Mouse (Mus musculus): Measurements from ENCODE around the gene Ccdc102a. TPM values are rescaled to one million over a fixed set of nuclear protein-coding genes. Genes with fewer than 3 reads are reported as not detected.

The Ccdc102a gene
- total RNA-seq, 2 experiments from 2014 or later: 10.8 to 10.9 TPM

DNA sequence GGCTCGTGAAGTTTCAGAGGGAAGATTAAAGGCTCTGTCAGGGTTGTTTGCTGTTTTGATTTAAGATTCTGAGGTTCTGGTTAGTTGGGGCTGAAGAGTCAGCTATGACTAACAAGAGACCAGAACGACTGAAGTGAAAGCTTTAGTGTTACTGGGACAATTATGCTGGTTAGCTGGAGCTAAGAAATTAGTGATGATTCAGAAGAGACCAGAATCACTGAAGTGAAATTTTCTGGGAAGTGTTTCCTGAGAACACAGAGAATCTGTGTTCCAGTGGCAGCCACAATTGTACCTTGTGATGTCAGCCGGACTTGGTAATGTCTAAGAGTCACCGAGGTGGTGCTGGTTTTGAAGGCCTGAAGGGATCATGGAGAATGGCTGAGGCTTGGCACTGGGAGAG, 37.2 kb downstream of the Ccdc102a start:
- intact Hi-C loops (cut with DNase I): no loop called here
- DNase-seq: no peak

DNA sequence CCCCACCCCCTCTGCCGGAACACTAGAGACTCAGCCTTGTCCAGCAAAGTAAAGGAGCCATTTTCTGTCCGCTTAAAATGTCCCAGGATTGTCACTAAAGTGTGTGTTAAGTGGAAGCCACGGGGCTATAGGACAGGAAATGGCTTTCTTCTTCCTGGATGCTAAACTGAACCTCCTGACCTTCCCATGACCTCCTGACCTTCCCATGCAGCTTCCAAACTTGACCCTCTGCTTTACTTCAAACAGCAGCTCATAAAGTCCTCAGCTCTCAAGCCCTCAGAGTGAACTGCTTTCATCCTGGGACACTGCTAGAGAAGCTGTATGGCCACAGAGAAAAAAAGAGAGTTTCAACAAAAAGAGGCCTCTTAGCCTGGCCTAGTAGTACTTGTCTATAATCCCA, 41.1 kb downstream of the Ccdc102a start:
- intact Hi-C loops (cut with DNase I): loop anchor here (5.0 kb wide), 1 partner anchor 125 kb away; no protein-coding TSS in a partner anchor
- DNase-seq: no peak

DNA sequence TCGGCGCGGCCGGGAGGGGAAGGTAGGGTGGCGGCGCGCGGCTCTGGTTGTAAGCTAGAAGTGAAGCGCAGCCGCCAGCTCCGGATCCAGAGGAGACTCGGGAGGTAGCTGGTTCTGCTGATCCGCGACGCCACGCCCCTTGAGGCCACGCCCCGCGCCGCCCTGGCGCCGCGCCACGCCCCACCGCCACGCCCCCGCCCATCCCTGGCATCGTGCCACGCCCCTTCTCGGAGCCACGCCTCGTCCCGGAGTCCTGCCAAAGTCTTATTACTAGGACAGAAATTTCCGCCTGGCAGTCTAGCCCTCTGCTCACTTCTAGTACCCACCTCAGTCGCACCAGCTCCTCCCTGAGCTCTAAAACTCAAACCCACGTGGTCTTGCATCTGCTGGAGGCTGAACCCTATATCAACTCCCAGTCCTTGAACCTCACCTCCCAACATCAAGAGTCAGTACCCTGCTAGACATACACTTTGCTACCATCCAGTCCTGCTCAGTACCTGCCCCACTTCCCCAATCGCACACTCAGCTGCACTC, 41.6 kb downstream of the Ccdc102a start, which contains the start of gene Dok4:
Gene Dok4, minus strand, starts transcription at position 134 of the 534 bp plus-strand sequence.
- intact Hi-C loops (cut with DNase I): loop anchor here (5.0 kb wide), 1 partner anchor 126 kb away; no protein-coding TSS in a partner anchor
- peak; percentile 91 to 94 for DNase-seq

DNA sequence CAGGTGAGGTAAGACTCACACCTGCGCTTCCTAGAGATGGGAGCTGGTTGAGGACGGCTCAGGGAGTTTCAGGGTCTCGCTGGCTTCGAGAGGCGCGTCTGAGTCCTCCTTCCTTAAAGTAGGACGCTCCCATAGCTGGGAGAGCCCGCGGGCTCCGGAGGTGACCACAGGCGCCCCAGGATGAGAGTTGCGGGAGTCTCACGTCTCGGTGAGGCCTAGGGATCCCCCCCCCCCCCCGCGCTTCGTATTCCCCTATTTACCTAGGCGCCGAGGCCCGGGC, 42.1 kb downstream of the Ccdc102a start:
- no peak for DNase-seq

DNA sequence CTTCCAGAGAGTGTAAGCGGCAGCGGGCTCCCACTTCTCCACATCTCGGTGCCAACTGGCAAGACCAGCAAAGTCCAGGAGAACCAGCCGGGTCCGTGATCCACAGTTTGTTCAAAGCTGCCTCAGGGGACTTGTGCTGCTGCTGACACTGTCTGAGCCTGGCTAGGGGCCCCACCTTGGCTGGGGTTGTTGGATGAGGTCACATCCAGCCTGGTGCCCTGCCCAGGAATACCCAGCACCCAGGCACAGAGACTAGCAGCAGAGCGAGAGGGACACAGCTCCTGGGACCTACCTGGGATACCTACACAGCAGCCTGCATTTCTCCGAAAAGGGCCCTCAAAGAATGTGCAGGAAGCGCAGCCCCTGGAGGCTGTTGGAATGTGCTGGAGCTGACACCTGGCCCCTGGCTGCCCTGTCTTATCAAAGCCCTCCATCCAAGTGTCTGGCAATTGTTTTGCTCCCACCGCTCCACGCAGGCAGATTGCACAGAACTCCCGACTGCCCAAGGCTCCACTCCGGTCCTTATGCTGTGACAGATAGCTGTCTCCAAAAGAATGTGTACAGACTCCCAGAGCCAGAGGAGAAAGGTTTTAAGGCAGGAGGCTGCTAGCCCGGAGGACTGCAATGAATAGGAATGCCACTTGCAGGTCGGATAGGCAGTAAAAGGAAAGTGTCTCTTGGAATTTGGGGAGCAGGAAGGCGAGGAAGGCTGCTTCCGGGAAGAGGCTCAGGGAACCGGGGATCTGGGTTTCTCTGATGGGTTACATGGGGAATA, 42.6 kb downstream of the Ccdc102a start:
- intact Hi-C loops (cut with DNase I): loop anchor here (5.0 kb wide), 1 partner anchor 127 kb away; no protein-coding TSS in a partner anchor
- DNase-seq: no peak

More for the DNA sequence above, 42.1 kb downstream of the Ccdc102a start:
- intact Hi-C loops (cut with DNase I): loop anchor here (5.0 kb wide), 1 partner anchor 126 kb away; no protein-coding TSS in a partner anchor

DNA sequence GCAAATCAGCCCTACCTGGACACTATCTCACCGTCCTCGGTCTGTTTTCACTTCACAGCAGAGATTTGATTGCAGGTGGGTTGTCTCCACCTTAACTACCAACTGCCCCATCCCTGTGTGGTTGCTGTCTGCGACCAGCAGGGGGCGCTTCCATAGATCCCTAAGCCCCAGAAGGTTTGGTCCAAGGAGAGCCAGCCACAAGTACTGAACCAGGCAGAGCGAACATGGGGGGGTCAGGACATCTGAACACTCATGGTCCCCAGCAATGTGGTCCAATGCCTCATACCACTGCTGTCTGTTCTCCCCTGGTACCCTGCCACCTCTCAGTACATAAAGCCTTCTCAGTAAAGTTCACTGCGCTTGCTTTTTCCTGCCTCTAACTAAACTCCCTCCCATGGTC, 43.5 kb downstream of the Ccdc102a start:
- intact Hi-C loops (cut with DNase I): loop anchor here (1.0 kb wide), 1 partner anchor 35 kb away; no protein-coding TSS in a partner anchor
- DNase-seq: peak; percentile 80 to 86

DNA sequence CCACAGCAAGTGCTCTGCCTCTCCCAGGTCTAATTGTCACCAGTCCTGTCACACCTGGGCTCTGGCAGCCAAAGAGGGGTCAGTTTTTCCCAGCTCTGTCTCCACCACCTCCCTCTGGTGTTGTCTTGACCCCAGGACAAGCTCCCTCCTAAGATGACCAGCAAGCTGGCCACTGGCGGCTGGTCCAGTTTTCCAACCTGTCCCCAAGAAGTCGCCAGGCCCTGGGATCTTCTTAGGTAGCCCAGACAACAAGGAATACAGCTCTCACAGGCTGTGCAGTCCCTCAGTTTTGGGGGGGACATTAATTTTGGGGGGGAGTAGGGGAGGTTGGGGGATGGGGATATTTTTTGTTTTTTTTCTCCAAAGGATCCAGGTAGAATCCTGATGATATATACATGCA, 45.3 kb downstream of the Ccdc102a start:
- intact Hi-C loops (cut with DNase I): no loop called here
- no peak for DNase-seq

DNA sequence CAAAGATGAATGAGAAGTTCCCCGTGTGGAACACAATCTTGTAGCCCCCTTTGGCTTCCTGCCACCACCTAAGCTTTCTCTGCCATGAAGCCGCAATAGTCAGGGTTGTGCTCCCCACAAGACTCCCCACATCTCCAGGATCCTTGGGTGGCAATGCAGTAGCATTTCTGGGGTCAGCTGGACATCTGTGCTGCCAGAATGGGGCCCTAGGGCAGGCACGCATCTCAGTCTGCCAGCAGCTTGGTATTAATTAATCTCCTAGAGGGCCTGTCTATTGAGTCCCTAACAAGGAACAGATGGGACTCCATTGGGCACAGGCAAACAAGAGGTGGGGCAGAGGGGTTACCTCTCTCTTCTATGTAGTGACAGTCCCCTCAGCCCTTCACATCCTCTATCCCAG, 45.7 kb downstream of the Ccdc102a start:
- intact Hi-C loops (cut with DNase I): no loop called here
- no peak for DNase-seq

DNA sequence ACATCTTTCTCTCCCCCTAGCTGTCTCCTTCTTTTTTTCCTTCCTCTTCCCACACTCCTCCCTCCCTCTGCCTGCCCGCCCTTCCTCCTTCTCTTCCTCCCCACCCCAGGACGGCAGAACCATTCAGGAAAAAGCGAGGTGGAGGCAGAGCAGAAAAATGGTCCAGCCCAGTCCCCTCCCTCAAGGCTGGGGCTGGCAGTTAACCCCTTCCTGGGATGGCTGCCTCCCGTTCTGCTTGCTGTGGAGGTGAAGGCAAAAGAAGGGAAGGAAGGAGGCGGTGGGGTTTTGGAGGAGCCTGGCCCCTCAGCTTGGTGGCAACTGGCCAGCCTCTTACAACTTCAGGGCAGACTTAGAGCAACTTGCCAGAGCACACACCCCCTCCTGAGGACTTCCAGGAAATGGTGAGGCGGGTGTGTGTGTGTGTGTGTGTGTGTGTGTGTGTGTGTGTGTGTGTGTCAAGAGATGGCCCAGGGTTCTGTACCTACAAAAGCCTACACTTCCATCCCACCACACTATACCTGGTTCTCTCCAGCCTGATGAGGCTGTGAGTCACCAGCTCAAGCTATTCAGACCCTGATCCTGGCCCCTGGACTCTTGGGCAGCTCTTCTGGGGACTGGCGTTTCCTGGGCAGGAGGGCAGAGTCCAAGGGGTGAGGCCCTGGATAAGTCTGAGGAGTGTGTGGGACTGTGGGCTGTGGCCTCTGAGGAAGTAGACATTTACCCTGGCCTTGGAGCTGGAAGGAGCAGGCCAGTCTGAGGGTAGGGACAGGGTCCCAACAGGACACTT, 46.6 kb downstream of the Ccdc102a start:
- intact Hi-C loops (cut with DNase I): no loop called here
- DNase-seq: peak; percentile 63 to 67

DNA sequence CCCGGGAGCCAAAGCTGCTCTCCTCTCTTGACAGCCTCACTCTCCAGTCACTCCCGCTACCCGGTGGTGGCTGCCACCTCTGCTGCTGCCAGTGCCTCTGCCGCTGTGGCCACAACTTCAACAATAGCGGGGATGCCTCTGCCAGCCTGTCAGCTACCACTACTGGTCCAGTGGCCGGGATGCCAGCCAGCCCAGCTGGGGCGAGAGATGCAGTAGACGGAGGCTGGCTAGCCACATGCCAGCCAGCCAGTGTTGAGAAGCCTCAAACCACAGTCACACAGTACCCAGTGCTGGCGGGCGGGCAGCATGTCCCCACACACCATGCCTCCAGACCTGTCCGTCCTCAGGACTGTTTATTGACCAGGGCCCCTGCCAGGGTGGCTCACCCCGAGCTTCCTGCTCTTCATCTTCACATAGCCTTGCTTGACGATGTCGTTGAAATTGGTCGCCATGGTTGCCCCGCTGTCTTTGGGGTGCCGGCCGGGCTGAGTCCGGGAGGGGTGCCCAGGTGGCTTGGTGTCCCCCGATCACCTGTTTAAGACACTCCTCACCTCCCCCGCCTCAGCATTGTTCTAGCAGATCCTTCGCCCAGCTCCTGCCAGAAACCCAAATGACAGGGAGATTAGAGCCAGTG, 47.3 kb downstream of the Ccdc102a start:
- peak in 1 of 2 experiments; percentile 32 for DNase-seq
- intact Hi-C loops (cut with DNase I): no loop called here

DNA sequence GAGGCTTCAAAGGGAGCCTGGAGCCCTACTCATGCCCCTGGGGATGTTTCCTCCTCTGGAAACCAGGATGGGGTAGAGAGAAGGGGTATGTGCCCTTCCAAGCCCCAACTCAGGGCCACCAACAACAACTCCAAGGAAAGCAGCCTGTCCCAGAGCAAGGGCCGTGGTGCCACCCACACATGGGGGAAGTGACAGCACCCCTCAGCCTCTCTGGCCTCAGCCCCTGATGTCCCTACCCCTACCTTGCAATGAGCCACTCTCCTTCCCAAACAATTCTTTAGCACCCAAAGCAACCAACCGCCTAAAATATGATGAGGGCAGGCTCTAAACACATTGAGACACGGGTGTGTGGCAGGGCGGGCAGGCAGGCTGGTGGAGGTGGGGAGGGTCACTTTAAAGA, 47.9 kb downstream of the Ccdc102a start:
- no peak for DNase-seq
- intact Hi-C loops (cut with DNase I): no loop called here

DNA sequence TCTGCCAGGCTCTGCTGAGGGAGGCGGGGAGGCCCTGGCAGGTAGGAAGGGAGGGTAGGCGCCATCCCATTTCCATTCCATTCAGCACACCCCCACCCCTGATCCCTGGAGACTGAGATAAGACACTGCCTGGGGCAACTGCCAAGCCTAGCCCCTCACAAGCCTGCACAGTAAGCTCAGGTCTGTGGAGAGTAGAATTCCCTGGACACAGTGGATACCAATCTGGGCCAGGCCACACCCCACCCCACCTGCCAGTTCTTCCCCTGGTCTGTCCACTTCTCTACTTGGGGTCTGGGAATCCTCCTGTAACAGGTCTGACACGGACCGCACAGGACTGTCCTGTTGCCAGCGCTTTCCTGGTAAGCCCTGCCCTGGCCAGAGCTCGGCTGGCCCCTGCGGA, 48.8 kb downstream of the Ccdc102a start:
- DNase-seq: no peak
- intact Hi-C loops (cut with DNase I): no loop called here

DNA sequence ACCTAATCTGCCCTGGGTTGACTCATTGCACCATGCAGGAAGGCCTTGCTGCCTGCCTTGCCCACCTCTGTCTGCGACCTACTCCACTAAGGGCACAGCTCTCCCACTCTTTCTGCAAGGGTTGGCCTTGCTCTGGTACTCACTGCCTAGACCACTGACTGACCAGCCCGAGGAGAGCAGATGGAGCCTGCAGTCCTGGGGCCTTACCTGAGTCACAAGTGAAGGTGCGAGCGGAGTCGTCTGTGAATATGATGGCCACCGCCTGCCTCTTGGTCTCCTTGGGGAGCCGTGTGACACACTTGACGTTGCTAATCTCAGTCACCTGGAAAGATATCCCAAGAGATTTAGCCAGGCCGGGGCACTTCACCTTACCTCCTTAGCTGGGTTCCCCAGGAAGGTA, 51.0 kb downstream of the Ccdc102a start:
- DNase-seq: no peak
- intact Hi-C loops (cut with DNase I): no loop called here

DNA sequence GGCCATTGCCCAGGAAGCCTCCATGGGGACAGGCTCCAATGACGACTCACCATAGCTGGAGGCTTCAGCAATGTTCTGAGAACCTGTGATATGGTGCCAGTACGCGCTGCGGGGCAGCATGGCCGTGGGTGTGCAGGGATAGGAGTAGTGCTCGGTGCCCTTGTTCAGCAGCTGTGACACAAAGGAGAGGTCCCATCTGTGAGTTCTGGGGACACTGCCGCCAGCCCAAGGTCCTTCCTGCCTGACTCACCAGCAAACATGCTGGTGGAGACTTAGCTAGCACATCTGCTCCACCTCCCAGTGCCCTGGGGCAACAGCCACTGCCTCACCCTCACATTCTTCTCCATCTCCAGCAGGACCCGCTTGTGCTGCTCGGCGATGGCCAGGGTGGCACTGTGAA, 52.6 kb downstream of the Ccdc102a start:
- no peak for DNase-seq
- intact Hi-C loops (cut with DNase I): no loop called here

DNA sequence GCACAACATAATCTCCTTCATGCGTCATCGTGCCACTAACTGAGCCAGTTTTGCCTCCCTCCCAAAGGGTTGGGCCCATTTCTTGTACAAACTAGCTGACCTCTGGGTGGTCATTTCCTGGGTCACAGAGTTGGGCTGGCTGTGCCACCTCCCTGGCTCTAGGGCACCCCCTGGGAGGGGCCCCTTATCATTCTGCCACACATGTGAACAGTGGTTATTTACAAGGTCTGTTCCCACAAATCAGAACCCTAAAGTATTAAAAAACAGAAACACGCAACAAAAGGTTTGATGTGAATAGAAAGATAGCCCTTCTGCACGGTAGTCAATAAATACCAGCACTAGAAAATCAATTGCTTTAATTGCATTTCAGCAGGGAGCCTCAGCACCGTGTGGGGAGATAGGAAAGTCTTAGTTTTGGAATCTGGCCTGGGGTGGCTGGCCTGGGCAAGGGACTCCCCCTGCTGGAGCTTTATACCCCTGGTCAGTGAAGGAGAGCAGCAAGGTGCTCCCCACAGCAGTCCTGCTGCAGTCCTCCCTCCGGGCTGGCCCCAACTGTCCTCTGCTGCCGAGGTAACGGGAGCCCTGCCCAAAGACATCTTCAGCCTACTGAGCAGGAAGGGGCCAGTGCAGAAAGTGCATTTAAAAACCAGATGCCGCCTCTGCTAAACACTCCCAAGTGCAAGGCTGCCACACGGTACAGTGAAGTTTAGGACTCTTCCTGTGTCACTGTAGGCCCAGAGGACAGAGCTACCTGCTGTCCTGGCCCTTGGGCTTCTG, 53.8 kb downstream of the Ccdc102a start:
- DNase-seq: peak in 1 of 2 experiments; percentile 11
- intact Hi-C loops (cut with DNase I): no loop called here

DNA sequence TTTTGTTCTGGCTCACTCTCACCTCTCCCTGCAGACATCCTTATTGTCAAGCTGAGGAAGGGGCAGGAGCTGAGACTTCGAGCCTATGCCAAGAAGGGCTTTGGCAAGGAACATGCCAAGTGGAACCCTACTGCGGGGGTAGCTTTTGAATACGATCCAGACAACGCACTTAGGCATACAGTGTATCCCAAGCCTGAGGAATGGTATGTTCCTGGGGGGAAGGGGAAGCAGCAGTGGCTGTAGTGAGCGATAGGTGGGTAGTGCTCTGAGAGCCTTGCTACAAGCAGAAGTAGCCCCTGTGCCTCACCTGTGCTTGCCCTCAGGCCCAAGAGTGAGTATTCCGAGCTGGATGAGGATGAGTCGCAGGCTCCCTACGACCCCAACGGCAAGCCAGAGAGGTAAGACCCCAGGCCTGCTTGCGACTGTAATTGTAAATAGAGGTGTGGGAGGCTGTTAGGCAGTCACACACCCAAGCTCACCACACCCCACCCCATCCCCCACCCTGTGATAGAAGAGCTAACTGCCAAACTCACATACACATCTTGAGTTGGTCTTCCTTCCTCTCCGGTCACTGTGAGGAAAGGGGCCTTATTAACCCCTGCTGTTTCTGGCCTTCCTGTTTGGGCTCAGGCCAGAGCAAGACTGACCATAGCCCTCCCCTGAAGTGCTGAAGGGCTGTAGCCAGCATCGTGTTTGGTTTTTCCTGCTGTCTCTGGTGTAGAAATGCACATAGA, 55.2 kb downstream of the Ccdc102a start:
- intact Hi-C loops (cut with DNase I): no loop called here
- peak in 1 of 2 experiments; percentile 19 for DNase-seq

DNA sequence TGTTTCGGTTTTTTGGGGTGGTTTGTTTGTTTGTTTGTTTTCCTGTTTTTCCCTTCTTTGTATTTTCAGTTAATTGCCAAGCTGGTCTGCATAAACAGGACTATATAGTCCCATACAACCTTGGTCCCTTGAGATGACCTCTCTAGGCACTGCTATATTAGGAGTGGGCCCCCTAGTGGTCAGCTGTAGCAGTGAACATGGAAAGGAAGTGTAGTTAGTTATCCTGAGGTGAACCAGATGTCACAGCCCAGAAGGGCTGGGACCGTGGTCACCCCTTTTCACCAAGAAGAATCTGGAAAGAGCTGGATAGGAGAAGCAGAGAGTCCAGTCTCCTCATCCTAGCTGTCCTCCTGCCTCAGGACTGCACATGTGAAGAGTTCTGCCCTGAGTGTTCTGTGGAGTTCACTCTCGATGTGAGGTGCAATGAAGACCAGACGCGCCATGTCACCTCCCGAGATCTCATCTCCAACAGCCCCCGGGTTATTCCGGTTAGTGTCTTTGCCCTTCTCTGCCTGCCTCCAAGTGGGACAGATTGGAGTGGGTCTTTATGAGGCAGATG, 56.5 kb downstream of the Ccdc102a start:
- peak; percentile 70 to 82 for DNase-seq
- intact Hi-C loops (cut with DNase I): no loop called here

DNA sequence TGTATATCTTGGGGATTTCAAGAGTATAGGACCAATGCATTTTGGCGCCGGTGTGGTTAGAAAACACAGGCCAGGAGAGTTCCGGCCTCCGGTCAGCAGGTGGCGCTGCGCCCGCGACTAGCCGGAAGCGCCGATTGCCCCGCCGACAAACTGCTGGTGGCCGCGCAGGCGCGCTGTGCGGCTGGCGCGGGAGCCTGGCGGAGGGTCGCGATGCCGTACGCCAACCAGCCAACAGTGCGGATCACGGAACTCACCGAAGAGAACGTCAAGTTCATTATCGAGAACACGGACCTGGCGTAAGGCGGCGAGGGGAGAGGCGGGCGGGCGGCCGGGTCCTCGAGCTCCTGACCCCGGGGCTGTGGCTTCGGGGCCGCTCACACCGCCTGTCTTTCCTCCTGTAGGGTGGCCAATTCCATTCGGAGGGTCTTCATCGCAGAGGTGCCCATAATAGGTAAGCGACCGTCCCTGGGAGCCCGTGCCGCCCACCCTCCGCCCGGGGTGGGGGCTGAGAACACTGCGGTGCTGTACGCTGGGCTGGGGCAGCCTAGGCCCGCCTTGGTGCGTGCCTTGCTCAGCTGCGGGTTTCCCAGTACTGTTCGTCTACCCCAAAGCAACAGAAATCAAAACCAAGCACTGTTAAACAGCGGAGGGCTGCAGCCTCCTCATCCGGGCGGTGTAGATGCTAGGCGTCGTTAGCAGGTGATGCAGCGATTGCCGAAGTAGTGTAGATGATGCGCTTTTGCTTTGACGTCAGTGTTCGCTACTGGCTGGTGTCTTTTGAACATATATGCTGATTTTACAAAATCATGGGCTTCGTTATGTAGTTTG, 60.3 kb downstream of the Ccdc102a start, which contains the start of gene Polr2c:
Gene Polr2c, plus strand, starts transcription at position 105 of the 828 bp plus-strand sequence.
- intact Hi-C loops (cut with DNase I): no loop called here
- DNase-seq: peak; percentile 94 to 96

Measured in heart, postnatal 14 days (tissue).